Mouse (Mus musculus) layer of hippocampus, adult 8-10 months (tissue): ENCODE data around the gene Slc25a31. TPM values are rescaled to one million over a fixed set of nuclear protein-coding genes. Genes with fewer than 3 reads are reported as not detected.

ENCODE experiments used
- DNase-seq, 2 experiments: peaks; one replicate each; pipeline ENCODE4 v3.0.0; 2022; ENCODE audit warnings: low spot score in 2 of 2
- total RNA-seq, 4 experiments: library from RNA; stranded (reverse); gene quantifications; 2 replicates each; pipeline ENCODE4 v1.2.4; 2022

Slc25a31 gene
- total RNA-seq, 4 experiments from 2014 or later, result 0.25 to 0.34 TPM; not detected in 2

DNA sequence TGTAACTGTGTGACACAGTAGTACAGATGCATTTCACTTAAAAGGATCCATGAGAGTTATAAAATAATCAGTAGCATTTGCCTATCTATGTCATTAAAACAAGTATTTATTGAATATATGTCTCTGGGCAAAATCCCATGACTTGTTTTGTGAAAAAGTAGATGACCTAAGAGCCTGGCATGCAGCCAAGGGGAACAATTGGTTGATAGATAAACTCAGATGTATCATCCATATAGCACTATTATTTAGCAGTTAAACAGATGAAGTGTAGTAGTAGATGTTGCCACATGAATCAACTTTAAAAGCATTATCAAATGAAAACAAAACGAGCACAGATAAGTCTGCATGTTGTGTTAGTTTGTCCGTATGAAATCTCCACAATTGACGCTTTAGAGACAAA is 10.4 kb downstream of the Slc25a31 start:
- DNase-seq, result no peak

DNA sequence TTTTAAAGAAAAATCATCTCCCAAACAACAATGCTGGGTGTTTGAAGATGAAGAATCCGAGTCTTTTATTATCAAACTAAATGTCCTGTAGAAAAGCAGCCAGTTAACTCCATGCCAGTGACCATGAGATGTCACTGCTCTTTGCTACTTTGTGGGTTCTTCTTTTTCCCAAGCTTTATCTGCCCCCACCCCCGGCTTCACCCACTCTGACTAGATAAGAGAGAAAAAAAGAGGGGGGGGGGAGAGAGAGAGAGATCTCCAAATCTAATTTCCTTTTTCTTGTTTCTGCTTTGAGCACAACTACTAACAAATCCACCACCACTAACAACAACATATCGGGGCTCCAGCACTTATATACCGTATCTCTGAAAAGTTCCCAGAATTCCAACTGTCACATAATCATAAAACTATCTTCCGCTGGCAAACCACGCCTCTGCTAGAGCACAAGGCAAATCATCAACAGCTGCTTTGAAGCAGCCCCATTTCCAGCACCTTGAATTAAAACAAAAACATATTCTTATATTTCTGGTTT is 29.8 kb downstream of the Slc25a31 start:
- DNase-seq, result no peak

- no peak for DNase-seq
Observed at GRCm38 (mm10) chr3:40744024-40744835, 35.6 kb downstream of the Slc25a31 start, which contains the start of gene Hspa4l. Gene Hspa4l (plus strand): TSS chr3:40744495.

DNA sequence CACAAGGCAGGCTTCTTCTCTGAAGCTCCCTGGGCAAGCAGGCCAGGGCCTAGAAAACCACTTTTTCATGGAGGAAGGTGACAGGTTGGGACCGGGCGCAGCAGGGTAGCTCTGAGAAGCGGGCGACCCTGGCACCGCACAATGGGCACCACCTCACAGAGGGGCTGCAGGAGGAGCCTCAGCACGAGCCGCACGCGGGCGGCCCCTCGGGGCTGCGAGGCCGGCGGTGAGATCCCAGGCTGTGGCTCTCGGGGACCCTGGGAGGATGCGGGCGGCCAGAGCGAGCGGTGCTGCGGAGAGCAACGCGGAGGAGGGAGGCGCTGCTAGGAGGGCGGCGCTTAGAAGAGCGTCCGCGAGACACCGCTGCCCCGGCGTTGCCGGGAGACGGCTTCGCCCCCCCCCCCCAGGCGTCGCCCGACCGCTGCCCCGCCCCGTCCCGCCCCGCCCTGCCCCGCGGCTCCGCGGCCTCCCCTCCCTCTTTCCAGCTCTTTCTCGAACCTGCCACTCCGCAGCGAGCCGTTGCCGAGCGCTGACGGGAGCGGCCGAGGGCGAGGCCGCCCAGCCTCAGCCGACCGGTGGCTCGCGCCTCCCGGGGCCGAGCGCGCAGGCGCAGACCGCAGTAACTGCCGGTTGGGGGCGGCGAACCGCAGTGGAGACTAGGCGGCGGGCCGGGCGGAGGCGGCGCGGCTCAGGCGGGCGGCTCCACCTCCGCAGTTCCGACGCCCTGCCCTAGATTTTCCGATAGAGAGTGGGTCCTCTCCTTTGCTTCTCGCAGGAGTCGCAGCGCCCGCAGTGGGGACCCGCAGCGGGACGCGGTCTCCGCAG is 36.4 kb downstream of the Slc25a31 start:
- peak; percentile 80 to 91 for DNase-seq

GRCm38 (mm10) chr3:40745661-40746547 is 37.2 kb downstream of the Slc25a31 start:
- DNase-seq, result no peak

- DNase-seq, result no peak
Observed at GRCm38 (mm10) chr3:40760746-40761145, 52.1 kb downstream of the Slc25a31 start.

DNA sequence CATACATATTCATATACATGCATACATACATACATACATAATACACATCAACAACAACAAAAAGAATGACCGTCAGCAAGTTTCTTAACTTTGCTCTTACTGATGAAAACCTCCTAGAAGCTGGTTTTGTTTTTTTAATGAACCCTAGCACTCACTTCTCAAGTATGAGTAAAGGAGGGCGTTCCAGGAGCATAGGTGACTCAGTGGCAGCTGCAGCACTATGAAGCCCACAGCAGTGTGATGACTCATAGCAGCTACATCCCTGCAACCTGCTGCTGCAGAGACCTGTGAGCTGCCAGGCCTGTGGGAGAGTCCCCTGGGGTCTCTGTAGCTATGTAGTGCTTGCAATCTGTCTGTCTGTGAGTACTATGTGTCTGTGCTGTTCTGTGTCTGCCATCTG is 52.7 kb downstream of the Slc25a31 start:
- no peak for DNase-seq

Other genes starting within 250 kb of the Slc25a31 start
- gene Intu, start 177.6 kb upstream of the Slc25a31 start, total RNA-seq, result 1 to 10 TPM; 6.4 to 9.2 (median 7.8) TPM
- 100 to 1,000 TPM; 145 to 181 (median 157) TPM for gene Hspa4l, start 35.6 kb downstream of the Slc25a31 start, total RNA-seq
- gene Plk4, start 91.2 kb downstream of the Slc25a31 start, total RNA-seq, result 1 to 10 TPM; 2.8 to 4.1 (median 3.2) TPM
- gene Mfsd8, start 138.0 kb downstream of the Slc25a31 start, total RNA-seq, result 10 to 100 TPM; 15.1 to 24.8 (median 20.1) TPM
- 10 to 100 TPM; 12.1 to 13.3 (median 12.9) TPM for gene Abhd18, start 138.1 kb downstream of the Slc25a31 start, total RNA-seq
- under 1 TPM in 1 of 4 experiments, not detected in 3; 0.26 TPM for gene 1700034I23Rik, start 193.7 kb downstream of the Slc25a31 start, total RNA-seq
- 10 to 100 TPM; 15.0 to 15.8 (median 15.6) TPM for gene Larp1b, start 241.0 kb downstream of the Slc25a31 start, total RNA-seq